Mouse (Mus musculus) hindbrain, embryonic 15.5 days (tissue): ENCODE results near the gene Msi2. TPM values are rescaled to one million over a fixed set of nuclear protein-coding genes. Genes with fewer than 3 reads are reported as not detected.

Experiments used
- ATAC-seq: fragments of 200-750 bp; cut with Nextera tagmentation; 2 replicates; pipeline ENCODE4 v1.8.0; 2017; ENCODE audit warnings: low read depth, moderate number of reproducible peaks, moderate TSS enrichment; ENCODE audit not compliant: low FRiP score
- H3K27ac ChIP-seq: fragments of 300-500 bp; sonication (generic); replicated peaks from 2 replicates; pipeline ENCODE4 v1.5.1; 2015; ENCODE audit warnings: mild to moderate bottlenecking, inconsistent platforms
- H3K27me3 ChIP-seq: fragments of 300-500 bp; sonication (generic); 2 replicates; pipeline ENCODE4 v1.6.1; 2015; ENCODE audit warnings: control low read depth, inconsistent platforms
- H3K36me3 ChIP-seq: fragments of 300-500 bp; sonication (generic); 2 replicates; pipeline ENCODE4 v1.6.1; 2015; ENCODE audit warnings: control low read depth, inconsistent platforms
- H3K4me1 ChIP-seq: fragments of 300-500 bp; sonication (generic); replicated peaks from 2 replicates; pipeline ENCODE4 v1.6.1; 2015; ENCODE audit warnings: control low read depth, inconsistent platforms
- H3K4me2 ChIP-seq: fragments of 300-500 bp; sonication (generic); 2 replicates; pipeline ENCODE4 v1.6.1; 2015; ENCODE audit warnings: moderate library complexity, mild to moderate bottlenecking, inconsistent platforms
- H3K4me3 ChIP-seq: fragments of 300-500 bp; sonication (generic); 2 replicates; pipeline ENCODE4 v1.5.1; 2015; ENCODE audit warnings: mild to moderate bottlenecking, inconsistent platforms
- H3K9ac ChIP-seq: fragments of 300-500 bp; sonication (generic); 2 replicates; pipeline ENCODE4 v1.6.1; 2015; ENCODE audit warnings: inconsistent platforms
- H3K9me3 ChIP-seq: fragments of 300-500 bp; sonication (generic); 2 replicates; pipeline ENCODE4 v1.6.1; 2016; ENCODE audit warnings: control low read depth, inconsistent platforms
- WGBS: fragments of 180-500 bp; shearing (Covaris S2); methylation state at CpG from one replicate; pipeline ENCODE4 v1.1.7; 2015; 5-methylcytosine and 5-hydroxymethylcytosine counted together
- polyA plus RNA-seq: library from polyadenylated mRNA; unstranded; fragments of >200 nt; fragmentation: Nextera tagmentation; extraction: Ambion mirVana; gene quantifications from 2 replicates; pipeline ENCODE4 v1.2.1, GENCODE M21; 2015

Msi2 gene
- polyA plus RNA-seq = 35.9 and 36.9 TPM in 2 replicates

- ATAC-seq = peak; percentile 84
- H3K36me3 ChIP-seq = no peaks in the 10 kb centered on the region
- H3K9ac ChIP-seq = peak within 1 kb of the TSS; percentile 99
- WGBS = 1% methylated on average over 46 of the region's 84 CpGs
- H3K4me3 ChIP-seq = peak within 1 kb of the TSS; percentile 98
- H3K4me1 ChIP-seq = peaks cover 41% of the 10 kb centered on the region
- H3K4me2 ChIP-seq = peak within 1 kb of the TSS; percentile 77
- no peaks in the 10 kb centered on the region for H3K9me3 ChIP-seq
- peak within 1 kb of the TSS; percentile 94 for H3K27ac ChIP-seq
- no peaks in the 10 kb centered on the region for H3K27me3 ChIP-seq
Observed at GRCm38 (mm10) chr11:88718050-88718765, at the start of gene Msi2. Gene Msi2, minus strand, starts transcription at chr11:88718513.

- H3K4me1 ChIP-seq = 0 out of 2 replicates have a peak, but pooled peaks cover 3% of the 10 kb centered on the region
- no peaks in the 10 kb centered on the region for H3K9me3 ChIP-seq
- H3K9ac ChIP-seq = no peak overlapping the region
- H3K36me3 ChIP-seq = no peaks in the 10 kb centered on the region
- H3K4me2 ChIP-seq = no peak overlapping the region
- 58% methylated on average over 7 of the region's 7 CpGs for WGBS
- no peak overlapping the region for H3K27ac ChIP-seq
- no peak overlapping the region for H3K4me3 ChIP-seq
- H3K27me3 ChIP-seq = no peaks in the 10 kb centered on the region
- ATAC-seq = no peak
Observed at GRCm38 (mm10) chr11:88765635-88766034, 47.3 kb upstream of the Msi2 start.

- Histone ChIP-seq H3K27ac (no peak overlapping the region), H3K4me2 (no peak overlapping the region), H3K4me1 (0 out of 2 replicates have a peak, but pooled peaks cover 12% of the 10 kb centered on the region), H3K4me3 (no peak overlapping the region), H3K9ac (no peak overlapping the region), H3K27me3 (no peaks in the 10 kb centered on the region), H3K36me3 (no peaks in the 10 kb centered on the region), H3K9me3 (no peaks in the 10 kb centered on the region)
- ATAC-seq = no peak
- WGBS = 88% methylated on average over 13 of the region's 13 CpGs
Observed at GRCm38 (mm10) chr11:88763371-88763770, 45.1 kb upstream of the Msi2 start.

DNA sequence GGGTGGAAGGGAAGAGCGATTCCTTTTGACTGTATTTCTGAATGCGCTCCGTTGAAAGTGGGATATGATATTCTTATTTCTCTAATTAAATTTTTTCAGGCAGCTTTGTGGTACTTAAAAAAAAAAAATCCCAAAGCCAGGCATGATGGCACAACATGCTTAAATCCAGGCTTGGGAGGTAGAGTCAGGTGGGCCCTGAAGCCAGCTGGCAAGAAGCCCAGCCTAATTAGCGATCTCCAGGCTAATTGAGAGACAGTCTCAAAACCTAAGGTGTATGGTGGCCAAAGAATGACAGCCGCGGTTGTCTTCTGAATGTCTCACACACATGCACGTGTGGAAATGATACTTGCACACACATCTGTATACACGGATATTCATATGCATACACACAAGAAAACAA is 41.2 kb upstream of the Msi2 start:
- no peaks in the 10 kb centered on the region for H3K9me3 ChIP-seq
- no peak overlapping the region for H3K27ac ChIP-seq

DNA sequence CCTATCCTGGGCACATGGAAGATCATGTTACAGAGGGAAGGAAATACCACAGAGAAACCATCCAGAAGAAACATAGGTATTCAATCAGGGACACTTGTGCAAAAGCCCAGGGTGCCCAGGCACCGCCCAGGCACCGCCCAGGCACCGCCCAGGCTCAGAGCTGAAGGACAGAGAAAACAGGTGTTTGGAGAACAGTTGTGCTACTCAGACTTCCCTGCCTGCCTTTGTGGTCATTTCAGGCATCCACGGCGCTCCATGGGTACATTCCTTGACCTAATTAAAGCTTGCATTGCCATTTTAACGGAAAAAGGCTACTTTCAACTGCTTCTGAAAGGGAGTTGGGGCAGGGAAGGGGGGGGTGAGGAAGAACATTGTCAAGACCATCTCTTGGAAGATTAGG is 40.1 kb upstream of the Msi2 start:
- Histone ChIP-seq H3K9me3 (no peaks in the 10 kb centered on the region), H3K4me3 (no peak overlapping the region), H3K27ac (no peak overlapping the region), H3K36me3 (no peaks in the 10 kb centered on the region), H3K4me2 (no peak overlapping the region), H3K4me1 (0 out of 2 replicates have a peak, but pooled peaks cover 10% of the 10 kb centered on the region), H3K9ac (no peak overlapping the region), H3K27me3 (no peaks in the 10 kb centered on the region)
- ATAC-seq = no peak
- 52% methylated on average over 6 of the region's 6 CpGs for WGBS

More for the DNA sequence above, 41.2 kb upstream of the Msi2 start:
- WGBS = 79% methylated on average over 8 of the region's 8 CpGs
- H3K27me3 ChIP-seq = no peaks in the 10 kb centered on the region
- no peak for ATAC-seq
- H3K4me1 ChIP-seq = 0 out of 2 replicates have a peak, but pooled peaks cover 10% of the 10 kb centered on the region
- no peak overlapping the region for H3K9ac ChIP-seq
- no peak overlapping the region for H3K4me3 ChIP-seq
- no peaks in the 10 kb centered on the region for H3K36me3 ChIP-seq
- H3K4me2 ChIP-seq = no peak overlapping the region

DNA sequence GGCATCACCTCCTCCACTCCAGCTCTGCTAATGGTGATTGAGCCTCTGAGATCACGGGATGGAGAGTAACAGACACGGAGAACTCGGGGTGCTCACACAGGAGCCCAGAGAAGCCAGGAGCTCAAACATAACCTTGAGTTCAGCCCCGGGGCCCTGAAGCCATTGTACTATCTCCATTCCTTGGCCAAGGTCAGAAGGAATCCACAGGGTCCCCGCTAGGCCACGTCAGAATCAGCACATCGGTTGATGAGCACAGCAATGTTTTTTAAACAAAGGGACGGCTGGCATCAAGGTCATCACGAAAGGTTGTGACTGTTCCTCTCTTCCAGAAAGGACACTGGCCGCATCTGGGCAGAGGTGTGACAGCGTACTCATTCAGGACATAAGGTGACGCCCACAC is 27.0 kb upstream of the Msi2 start:
- H3K9me3 ChIP-seq = no peaks in the 10 kb centered on the region
- no peaks in the 10 kb centered on the region for H3K4me1 ChIP-seq
- no peak overlapping the region for H3K27ac ChIP-seq
- H3K27me3 ChIP-seq = no peaks in the 10 kb centered on the region
- no peaks in the 10 kb centered on the region for H3K36me3 ChIP-seq
- H3K9ac ChIP-seq = no peak overlapping the region
- ATAC-seq = no peak
- H3K4me3 ChIP-seq = no peak overlapping the region
- H3K4me2 ChIP-seq = no peak overlapping the region
- 88% methylated on average over 12 of the region's 12 CpGs for WGBS

- H3K36me3 ChIP-seq = no peaks in the 10 kb centered on the region
- 91% methylated on average over 13 of the region's 13 CpGs for WGBS
- ATAC-seq = no peak
- H3K4me1 ChIP-seq = no peaks in the 10 kb centered on the region
- H3K9ac ChIP-seq = no peak overlapping the region
- H3K27me3 ChIP-seq = no peaks in the 10 kb centered on the region
- no peak overlapping the region for H3K4me3 ChIP-seq
- H3K9me3 ChIP-seq = no peaks in the 10 kb centered on the region
- H3K27ac ChIP-seq = no peak overlapping the region
- H3K4me2 ChIP-seq = no peak overlapping the region
Observed at GRCm38 (mm10) chr11:88739574-88740295, 21.4 kb upstream of the Msi2 start.

GRCm38 (mm10) chr11:88729363-88729762 is 11.1 kb upstream of the Msi2 start:
- H3K4me1 ChIP-seq = peaks cover 16% of the 10 kb centered on the region; the same call in 1 of the 2 replicates
- 30% methylated on average over 5 of the region's 5 CpGs for WGBS
- no peak overlapping the region for H3K27ac ChIP-seq
- ATAC-seq = no peak
- no peaks in the 10 kb centered on the region for H3K27me3 ChIP-seq
- no peak overlapping the region for H3K4me2 ChIP-seq
- H3K36me3 ChIP-seq = no peaks in the 10 kb centered on the region
- H3K4me3 ChIP-seq = no peak overlapping the region
- no peak overlapping the region for H3K9ac ChIP-seq
- no peaks in the 10 kb centered on the region for H3K9me3 ChIP-seq

GRCm38 (mm10) chr11:88728508-88728890 is 10.2 kb upstream of the Msi2 start:
- H3K36me3 ChIP-seq = no peaks in the 10 kb centered on the region
- no peaks in the 10 kb centered on the region for H3K9me3 ChIP-seq
- H3K4me1 ChIP-seq = peaks cover 16% of the 10 kb centered on the region; the same call in 1 of the 2 replicates
- ATAC-seq = no peak
- H3K27ac ChIP-seq = no peak overlapping the region
- H3K27me3 ChIP-seq = no peaks in the 10 kb centered on the region
- WGBS = 3% methylated on average over 6 of the region's 6 CpGs
- no peak overlapping the region for H3K4me3 ChIP-seq
- H3K9ac ChIP-seq = no peak overlapping the region
- H3K4me2 ChIP-seq = no peak overlapping the region

- Histone ChIP-seq H3K27me3 (no peaks in the 10 kb centered on the region), H3K9ac (no peak overlapping the region), H3K36me3 (no peaks in the 10 kb centered on the region), H3K4me1 (peaks cover 16% of the 10 kb centered on the region; the same call in 1 of the 2 replicates), H3K4me2 (no peak overlapping the region), H3K4me3 (no peak overlapping the region), H3K9me3 (no peaks in the 10 kb centered on the region), H3K27ac (no peak overlapping the region)
- 47% methylated on average over 20 of the region's 20 CpGs for WGBS
- ATAC-seq = no peak
Observed at GRCm38 (mm10) chr11:88727768-88728507, 9.6 kb upstream of the Msi2 start.

DNA sequence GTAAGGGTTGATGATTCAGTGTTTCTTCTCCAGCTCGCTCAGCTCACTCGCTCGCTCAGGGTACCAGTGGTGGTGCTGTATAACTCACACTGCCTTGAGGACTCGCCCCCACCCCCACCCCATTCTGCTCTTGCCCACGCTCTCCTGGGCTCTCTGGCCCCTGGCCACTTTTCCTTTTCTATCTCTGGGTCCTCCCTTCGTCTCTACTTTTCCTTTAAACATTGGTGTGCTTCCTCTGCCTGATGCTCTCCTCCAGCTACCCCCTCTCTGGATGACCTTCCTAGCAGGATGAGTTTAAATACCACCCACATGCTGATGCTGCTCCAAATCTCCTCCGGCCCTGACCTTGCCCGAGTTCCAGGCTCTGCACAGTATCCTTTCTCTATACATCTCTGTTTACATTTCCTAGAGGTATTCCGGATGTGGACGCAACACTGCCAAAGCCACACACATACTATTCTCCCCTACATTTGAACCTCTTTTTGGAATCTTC is 2.9 kb upstream of the Msi2 start:
- Histone ChIP-seq H3K27ac (no peak overlapping the region), H3K36me3 (no peaks in the 10 kb centered on the region), H3K9ac (no peak overlapping the region), H3K9me3 (no peaks in the 10 kb centered on the region), H3K4me3 (no peak overlapping the region), H3K27me3 (no peaks in the 10 kb centered on the region), H3K4me2 (no peak overlapping the region), H3K4me1 (peaks cover 15% of the 10 kb centered on the region)
- WGBS = 67% methylated on average over 10 of the region's 10 CpGs
- ATAC-seq = no peak
